Mouse (Mus musculus): ENCODE measurements around the gene Minpp1. TPM values are rescaled to one million over a fixed set of nuclear protein-coding genes. Genes with fewer than 3 reads are reported as not detected.

The Minpp1 gene
- total and polyA plus RNA-seq, 3 experiments: 176 to 256 TPM; not detected in 1

DNA sequence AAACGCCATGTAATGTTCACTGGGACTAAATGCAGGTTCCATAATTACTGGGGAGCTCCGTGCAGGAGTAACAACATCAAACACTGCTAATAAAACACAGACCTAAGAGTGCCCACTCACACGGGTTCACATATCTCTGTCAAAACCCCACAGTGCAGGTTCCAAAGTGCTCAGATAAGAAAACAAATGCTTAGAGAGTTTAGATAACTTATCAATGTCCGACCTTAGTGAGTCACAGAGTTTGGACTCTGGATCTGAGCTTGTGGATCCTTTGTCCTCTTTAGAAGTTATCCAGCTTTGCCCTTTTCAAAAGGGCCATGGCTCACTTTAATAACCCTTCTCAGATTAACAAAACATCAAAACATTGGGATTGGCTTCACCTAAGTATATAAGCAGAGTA is 4.1 kb upstream of the Minpp1 start:
- Histone ChIP-seq H3K27me3 (ENCODE audit: control insufficient read depth in 1 of 2, insufficient read depth in 2 of 2, low read length in 2 of 2) (no peaks in the 10 kb centered on the region), H3K79me2 (ENCODE audit: control insufficient read depth, insufficient read depth, low read length, poor library complexity) (peaks cover 17% of the 10 kb centered on the region), H3K36me3 (ENCODE audit: control insufficient read depth in 1 of 2, insufficient read depth in 2 of 2, low read length in 2 of 2) (peaks cover 0 to 62% of the 10 kb centered on the region in 2 experiments; a peak in 2 of 4 replicates), H3K9me3 (replicated peaks; ENCODE audit: insufficient read depth, low read length) (no peaks in the 10 kb centered on the region), H3K27ac (ENCODE audit: control insufficient read depth, low read depth, low read length) (peak overlapping the region; percentile 90), H3K4me3 (ENCODE audit: control insufficient read depth in 1 of 2, insufficient read depth in 1 of 2, low read depth in 2 of 2, low read length in 2 of 2) (peak overlapping the region in 1 of 2 experiments; percentile 27; a peak in 2 of 4 replicates), H3K9ac (ENCODE audit: control insufficient read depth, low read depth, low read length, poor library complexity, severe bottlenecking) (peak overlapping the region; percentile 61), H3K4me1 (ENCODE audit: control insufficient read depth in 1 of 2, insufficient read depth in 2 of 2, low read length in 2 of 2) (peaks cover 26 to 51% of the 10 kb centered on the region in 2 experiments)
- no peak for DNase-seq (ENCODE audit: low read depth, low spot score)
- TF ChIP-seq GATA1 (IDR thresholded peaks at IDR 0.05; ENCODE audit: low read depth, low read length) (peak; percentile 92), ZKSCAN1 (IDR thresholded peaks at IDR 0.05; ENCODE audit: low read depth, low read length) (no peak), POLR2A (IDR thresholded peaks at IDR 0.05; ENCODE audit: control insufficient read depth in 1 of 2, insufficient read depth in 1 of 2, low read depth in 1 of 2, low read length in 2 of 2, poor library complexity in 1 of 2) (no peak), ZNF384 (IDR thresholded peaks at IDR 0.05; ENCODE audit: low read depth, low read length) (no peak), ZMIZ1 (IDR thresholded peaks at IDR 0.05; ENCODE audit: low read depth, low read length) (no peak), USF2 (IDR thresholded peaks at IDR 0.05; ENCODE audit: borderline replicate concordance in 1 of 2, insufficient read depth in 1 of 2, low read depth in 1 of 2, low read length in 2 of 2) (no peak), MYC (IDR thresholded peaks at IDR 0.05; ENCODE audit: low read depth, low read length) (0 out of 2 replicates have a peak, but pooled peaks have one; percentile 10), ETS1 (IDR thresholded peaks at IDR 0.05; ENCODE audit: low read depth, low read length) (peak; percentile 70), GABPA (IDR thresholded peaks at IDR 0.05; ENCODE audit: low read depth, low read length) (no peak), RCOR1 (IDR thresholded peaks at IDR 0.05; ENCODE audit: low read depth, low read length) (no peak), POLR2AphosphoS2 (IDR thresholded peaks at IDR 0.05; ENCODE audit: low read length) (no peak), NRF1 (IDR thresholded peaks at IDR 0.05; ENCODE audit: insufficient read depth, low read depth, low read length, poor library complexity, severe bottlenecking) (no peak), BHLHE40 (IDR thresholded peaks at IDR 0.05; ENCODE audit: borderline replicate concordance, low read depth, low read length) (no peak), SMC3 (IDR thresholded peaks at IDR 0.05; ENCODE audit: low read depth, low read length) (no peak), MXI1 (IDR thresholded peaks at IDR 0.05; ENCODE audit: low read depth, low read length) (no peak), CHD2 (IDR thresholded peaks at IDR 0.05; ENCODE audit: low read length) (no peak), POLR2AphosphoS5 (IDR thresholded peaks at IDR 0.05; ENCODE audit: borderline replicate concordance, low read depth, low read length) (no peak), TBP (IDR thresholded peaks at IDR 0.05; ENCODE audit: low read depth, low read length) (no peak; the same call in 1 of the 2 replicates), CTCF (IDR thresholded peaks at IDR 0.05 in 2 of 3, conservative IDR thresholded peaks at IDR 0.05 in 1 of 3; ENCODE audit: control insufficient read depth in 1 of 3, insufficient read depth in 1 of 3, low read depth in 2 of 3, low read length in 3 of 3, poor library complexity in 1 of 3, severe bottlenecking in 1 of 3) (no peak), SIN3A (IDR thresholded peaks at IDR 0.05; ENCODE audit: low read length) (peak; percentile 42; the same call in 1 of the 2 replicates), MAFK (IDR thresholded peaks at IDR 0.05; ENCODE audit: borderline replicate concordance, low read depth, low read length) (no peak), TCF12 (IDR thresholded peaks at IDR 0.05; ENCODE audit: low read depth, low read length) (peak; percentile 82), EP300 (IDR thresholded peaks at IDR 0.05; ENCODE audit: low read depth in 1 of 2, low read length in 2 of 2) (peak; percentile 80 to 86), MAX (IDR thresholded peaks at IDR 0.05; ENCODE audit: low read length) (no peak), HCFC1 (IDR thresholded peaks at IDR 0.05; ENCODE audit: low read depth, low read length) (no peak), USF1 (IDR thresholded peaks at IDR 0.05; ENCODE audit: low read depth, low read length) (no peak)

All from MEL (cell line).